Mouse (Mus musculus) kidney, postnatal 14 days (tissue): Measurements from ENCODE around the gene Hipk3.
A peak's percentile ranks its signal among the peaks of the same experiment; 100 is the strongest.

Experiments
- DNase-seq: peaks from one replicate; pipeline ENCODE4 v3.0.0; 2022; ENCODE audit warnings: mixed read lengths

Gene Hipk3

DNA sequence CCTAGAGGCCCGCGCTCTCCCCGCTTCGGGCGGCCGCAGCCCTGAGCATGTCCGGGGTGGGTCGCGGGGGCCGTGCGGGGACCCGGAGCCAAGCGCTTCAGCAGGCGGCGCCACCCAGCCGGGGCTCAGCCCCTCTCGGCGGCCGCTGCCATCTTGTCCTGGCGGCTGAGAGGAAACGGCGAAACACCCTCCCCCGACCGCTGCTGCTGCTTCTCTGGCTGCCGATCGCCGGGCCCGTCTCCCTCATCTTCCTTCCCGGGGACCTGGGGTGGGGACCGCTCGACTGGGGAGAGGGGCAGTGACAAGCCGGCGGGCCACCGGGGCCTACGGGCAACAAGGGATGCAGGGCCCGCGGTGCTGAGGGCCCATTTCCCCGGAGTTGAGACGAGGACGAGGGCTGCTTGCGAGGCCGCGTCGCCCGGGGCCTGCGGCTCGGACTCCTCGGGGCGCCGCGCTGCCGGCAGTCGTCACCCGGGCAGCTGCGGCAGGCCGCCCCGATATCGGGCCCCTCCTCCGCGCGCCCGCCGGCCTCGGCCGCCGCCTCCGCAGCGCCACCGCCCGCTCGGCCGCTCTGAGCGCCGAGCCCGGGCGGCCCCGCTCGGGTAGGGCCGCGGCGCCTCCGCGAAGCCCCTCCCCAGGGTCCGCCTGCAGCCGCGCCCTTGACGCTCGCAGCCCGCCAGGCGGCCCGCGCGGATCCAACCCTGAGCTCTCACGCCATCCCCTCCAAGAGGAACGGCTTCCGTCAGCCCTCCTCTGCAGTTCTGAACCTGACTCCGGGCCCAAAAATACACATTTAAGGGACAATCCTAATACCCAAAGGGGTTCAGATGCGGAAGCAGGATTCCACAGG is at the start of gene Hipk3:
Gene Hipk3 (minus strand): TSS at position 496 of the 850 bp plus-strand sequence.
- peak; percentile 92 for DNase-seq

DNA sequence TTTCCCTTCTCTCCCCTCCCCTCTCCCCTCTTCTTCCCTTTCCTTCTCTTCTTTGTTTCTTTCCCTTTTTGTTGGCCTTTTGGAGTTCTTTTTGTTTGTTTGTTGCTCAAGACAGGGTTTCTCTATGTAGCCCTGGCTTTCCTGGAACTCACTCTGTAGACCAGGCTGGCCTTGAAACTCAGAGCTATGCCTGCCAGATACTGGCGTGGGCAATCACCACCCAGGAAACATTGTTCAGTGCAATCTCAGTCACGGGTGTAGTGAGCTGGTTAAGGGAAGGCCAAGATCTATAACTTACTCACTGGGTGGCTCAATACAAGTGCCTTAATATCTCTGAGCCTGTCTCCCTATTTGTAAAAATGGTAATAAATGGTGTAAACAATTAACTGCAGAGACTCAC is 46.0 kb upstream of the Hipk3 start:
- DNase-seq = no peak

DNA sequence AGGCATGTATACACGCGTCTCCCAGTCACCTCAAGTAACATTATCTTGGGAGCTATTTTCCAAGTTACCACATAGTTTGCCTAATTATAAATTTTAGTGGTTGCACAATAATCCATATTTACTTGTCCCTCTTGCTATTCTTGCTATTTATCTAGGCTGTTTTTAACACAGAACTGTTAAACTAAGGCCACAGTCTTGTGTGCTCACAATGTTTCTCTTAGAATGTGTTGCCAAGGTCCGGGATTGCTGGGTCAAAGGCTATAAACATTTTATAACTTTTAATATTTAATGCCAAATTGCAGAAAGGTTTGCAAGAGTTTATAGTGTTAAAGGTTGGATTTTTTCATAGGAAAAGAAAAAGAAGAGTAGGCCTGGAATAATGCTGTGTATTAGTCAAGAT is 40.5 kb upstream of the Hipk3 start:
- peak; percentile 24 for DNase-seq

DNA sequence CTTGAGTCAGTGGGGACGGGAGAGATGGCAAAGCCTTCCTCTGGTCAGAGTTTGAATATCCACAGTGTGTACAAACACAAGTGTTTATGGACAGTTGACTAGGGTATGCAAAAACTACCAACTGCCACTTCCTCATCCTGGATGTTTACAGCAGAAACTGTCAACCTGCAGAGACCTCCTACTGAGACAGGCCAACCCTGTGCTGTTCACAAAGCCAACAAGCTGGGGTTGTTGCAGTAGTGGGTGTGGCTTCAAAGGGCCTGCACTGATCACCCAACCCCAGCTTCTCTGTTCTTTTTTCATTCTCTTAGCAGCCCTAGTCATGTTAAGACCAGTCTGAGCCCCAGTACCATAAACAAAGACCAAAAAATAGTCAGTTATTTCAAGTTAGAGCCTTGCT is 38.3 kb upstream of the Hipk3 start:
- no peak for DNase-seq

DNA sequence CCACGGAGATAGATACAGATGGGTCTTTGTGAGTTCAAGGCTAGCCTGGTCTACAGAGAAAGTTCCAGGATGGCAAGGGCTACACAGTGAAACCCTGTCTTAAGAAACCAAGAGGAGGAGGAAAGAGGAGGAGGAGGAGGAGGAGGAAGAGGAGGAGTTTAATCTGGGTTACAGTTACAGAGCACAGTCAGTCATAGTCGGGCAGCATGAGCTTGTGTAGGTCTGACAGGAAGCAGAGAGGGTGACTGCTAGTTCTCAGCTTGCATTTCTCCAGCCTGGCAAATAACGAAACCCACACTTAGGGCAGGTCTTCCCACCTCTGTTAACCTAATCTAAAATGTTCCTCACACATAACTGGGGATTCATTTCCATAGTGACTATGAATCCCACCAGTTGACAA is 32.3 kb upstream of the Hipk3 start:
- DNase-seq = no peak

DNA sequence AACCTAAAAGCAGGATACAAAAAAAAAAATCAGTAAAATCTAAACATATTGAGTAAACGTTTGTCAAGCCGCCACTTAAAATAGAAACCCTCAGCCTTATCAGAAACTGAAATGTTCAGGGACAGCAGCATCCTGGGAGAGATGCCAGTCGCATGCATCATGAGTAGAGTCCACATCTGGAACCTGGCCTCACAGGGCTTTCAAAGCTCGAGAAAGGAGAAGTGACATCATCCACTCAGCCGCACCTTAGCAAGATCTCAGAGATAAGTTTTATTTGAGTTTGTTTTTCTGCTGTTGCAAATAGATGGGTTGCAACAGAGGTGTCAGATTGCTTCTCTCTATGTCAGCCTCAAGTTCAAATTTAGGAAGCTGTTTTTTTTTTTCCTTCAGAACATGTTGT is 31.3 kb upstream of the Hipk3 start:
- DNase-seq = no peak

DNA sequence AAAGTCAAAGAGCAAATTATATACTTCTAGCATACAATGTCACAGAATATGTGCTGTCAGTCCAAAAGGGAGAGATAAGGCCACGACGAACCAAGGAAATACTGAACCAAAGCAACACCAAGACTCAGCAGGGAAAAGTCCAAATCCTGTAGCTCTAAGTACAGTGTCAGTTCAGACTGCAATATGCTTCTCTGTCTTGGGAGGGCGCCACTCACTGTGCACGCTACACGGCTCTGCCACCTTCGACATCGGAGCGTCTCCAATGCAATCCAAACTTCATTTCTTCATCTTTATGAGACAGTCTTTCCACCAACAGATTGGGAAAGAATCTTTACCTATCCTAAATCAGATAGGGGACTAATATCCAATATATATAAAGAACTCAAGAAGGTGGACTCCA is 17.4 kb upstream of the Hipk3 start:
- no peak for DNase-seq

DNA sequence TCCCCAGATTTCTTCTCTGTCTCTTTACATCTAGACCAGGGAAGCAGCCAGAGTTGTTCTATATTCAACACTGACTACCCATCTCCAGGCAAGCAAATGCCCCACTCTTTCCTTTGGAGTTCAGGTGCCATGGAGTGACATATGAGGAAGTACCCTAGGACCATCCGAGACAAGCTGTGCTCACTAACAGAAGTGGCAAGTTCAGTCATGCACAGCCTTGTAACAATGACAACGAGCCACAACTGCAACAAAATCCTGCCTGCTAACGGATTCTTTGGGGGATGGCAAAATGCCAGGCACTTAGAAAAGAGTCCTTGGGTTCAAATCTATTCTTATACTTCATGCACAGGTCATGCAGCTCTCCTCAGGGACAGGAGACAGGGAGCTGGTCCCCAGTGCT is 8.1 kb upstream of the Hipk3 start:
- DNase-seq = no peak

DNA sequence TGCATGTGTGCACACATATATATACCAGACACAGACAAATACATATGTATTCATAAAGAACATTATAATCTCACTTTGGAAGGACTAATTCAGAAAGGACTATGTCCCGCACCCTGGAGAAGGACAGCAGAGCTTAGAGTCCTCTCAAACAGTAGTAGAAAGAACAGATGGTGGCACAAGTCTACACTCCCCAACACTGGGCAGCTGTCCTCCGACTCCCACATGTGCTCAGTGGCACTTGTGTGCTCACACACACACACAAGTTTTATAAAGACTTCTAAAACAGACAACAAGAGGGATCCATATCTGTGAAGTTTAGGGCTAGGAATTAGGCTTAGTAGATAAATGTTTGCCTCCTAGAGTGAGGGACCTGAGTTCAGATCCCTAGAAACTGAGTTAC is 6.8 kb upstream of the Hipk3 start:
- no peak for DNase-seq

DNA sequence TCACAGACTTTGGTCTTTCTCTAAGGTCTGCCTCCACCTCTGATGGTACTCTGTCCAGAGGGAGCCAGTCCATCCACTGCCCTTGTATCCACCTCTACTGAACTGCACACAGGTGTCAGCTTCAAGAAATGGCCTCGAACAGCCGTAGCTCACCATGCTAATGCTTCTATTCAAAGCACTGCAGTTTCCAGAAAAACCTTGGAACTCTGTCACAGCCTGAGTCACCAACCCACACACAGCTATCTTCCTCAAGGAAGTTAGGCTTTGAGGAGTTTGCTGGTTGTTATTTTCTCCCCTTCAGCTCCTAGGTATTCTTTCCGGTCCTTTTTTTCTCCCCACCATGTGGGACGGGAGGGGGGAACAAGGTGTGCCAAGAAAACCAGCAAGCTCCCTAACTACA is 3.5 kb upstream of the Hipk3 start:
- no peak for DNase-seq

DNA sequence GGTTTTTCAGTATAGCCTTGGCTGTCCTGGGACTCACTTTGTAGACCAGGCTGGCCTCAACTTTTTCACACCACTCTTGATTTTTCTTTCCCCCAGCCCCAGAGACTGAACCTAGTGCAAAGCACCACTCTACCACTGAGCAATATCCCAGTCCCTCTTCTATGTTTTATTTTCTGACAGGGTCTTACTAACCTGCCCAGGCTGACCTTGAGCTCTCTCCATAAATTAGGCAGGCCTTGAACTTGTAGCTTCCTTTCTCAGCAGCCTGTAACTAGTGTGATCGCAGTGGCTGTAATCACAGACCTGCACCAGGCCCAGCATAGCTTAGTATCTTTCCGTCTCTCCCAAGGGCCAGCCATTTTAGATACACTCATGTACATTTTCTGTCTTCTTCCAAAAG is 3.0 kb upstream of the Hipk3 start:
- no peak for DNase-seq

DNA sequence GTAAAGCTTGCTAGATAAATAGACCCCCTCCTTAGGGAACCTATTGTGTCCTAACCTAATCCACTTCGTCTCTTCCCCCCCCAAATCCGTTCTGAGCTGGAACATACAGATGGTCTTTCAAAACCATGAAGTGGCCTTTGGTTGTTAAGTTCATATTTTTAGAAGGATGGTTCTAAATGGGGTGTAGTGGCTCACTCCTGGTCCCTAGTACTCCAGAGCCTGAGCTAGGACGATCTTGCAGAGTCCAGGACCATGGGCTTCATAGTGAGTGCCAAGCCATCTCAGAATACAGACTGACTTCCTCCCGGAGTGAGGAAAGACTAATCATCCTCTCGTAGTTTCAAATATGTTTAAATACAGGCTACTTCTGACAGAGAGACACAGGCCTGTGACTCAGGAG is 2.0 kb upstream of the Hipk3 start:
- no peak for DNase-seq

DNA sequence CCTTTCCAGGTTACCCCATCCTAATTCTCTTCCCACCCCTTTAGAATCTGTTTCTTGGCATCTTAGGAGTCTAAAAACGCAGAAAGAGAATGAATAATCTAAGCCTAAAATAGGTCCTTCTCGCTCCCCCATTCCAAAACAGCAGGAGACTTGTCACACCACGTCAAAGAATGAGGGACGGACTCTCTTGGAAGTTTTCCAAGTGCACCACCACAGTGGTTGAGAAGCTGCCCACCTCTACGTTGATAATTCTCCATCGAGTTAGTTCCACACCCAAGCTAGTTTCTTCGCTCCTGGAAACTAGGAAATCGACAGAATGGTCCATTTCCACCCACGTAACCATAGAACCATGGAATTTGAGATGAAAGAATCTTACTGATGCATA is 547 bp upstream of the Hipk3 start:
- peak; percentile 21 for DNase-seq

DNA sequence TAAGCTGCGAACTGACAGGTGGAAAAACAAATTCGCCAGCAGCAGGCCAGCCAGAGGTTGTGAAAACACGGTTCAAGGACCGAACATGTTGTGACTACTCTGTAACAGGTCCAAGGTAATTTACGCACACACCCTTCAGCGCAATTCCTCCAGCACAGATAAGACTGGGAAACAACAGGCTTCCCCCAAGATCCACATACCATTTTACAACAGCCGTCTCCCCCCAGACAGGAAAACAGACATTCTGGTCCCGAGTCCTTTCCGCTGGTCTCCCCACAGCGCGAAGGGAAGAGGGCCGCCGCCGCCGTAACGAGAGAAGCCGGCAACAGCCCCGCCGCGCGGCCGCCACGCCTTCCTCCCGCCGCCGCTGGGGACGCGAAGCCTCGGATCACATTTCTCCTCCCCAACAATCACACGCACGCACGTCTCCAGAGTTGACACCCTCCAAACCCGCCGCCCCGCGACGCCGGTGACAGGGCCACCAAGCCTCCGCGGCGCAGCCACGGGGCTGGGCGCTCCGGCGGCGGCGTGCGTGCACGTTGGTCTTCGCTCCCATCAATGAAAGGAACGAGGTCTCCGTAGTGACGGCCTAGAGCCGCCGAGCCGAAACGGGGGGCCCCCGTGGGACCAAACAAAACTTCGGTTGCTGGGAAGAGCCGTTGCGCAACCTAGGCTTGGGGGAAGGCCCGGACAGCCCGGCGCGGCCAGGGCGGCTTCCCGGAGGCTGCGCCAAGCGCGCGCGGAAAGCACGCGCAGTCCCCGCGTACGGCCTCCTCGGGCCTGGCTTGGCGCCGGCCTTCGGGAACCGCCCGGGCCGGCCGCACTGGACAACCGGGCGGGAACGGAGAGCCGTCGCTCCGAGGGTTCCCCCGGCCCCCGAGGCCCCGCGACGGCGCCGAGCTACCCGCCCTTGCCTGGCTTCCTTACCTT is 960 bp downstream of the Hipk3 start:
- peak; percentile 87 for DNase-seq

DNA sequence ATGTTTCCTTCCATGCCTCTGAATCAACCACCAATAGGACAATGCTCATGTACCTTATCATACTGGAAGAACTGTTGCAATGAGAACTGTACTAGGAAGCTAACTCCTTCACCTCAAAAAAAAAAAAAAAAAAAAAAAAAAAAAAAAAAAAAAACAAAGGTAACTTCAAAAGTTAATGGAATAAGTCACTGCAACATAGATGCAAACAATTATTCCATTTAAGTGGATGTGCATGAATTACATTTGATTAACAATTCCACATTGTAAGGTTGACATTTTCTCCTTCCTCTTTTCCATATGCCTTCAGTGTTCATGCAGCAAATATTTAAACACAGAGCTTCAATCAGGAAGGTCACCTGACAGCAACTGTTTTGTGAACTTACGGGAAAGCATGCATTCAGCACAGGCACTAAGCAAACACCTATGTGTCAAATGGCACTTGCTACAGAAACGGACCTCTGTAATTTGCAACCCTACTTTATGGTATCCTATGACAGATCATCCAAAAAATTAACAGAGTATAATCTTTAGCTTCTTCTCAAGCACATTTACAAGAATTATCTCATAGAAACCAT is 2.9 kb downstream of the Hipk3 start:
- DNase-seq = no peak

DNA sequence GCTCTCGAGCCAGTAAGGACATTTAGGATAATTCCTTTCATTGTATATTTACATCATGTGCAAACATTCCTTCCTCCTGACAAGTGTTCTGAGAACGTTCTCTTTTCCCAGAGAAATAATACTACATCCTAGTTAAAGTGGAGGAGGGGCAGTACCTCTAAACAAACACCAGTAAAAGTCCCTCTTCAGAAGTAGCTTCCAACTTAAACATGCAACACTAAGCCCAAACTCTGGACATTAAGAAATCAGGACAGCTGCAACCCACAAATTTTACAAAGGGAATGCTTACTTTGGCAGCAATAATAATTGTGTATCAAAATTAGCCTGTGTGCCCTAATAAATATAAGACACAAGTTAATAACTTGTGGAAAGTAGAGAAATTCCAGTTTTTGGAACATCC is 3.5 kb downstream of the Hipk3 start:
- no peak for DNase-seq

DNA sequence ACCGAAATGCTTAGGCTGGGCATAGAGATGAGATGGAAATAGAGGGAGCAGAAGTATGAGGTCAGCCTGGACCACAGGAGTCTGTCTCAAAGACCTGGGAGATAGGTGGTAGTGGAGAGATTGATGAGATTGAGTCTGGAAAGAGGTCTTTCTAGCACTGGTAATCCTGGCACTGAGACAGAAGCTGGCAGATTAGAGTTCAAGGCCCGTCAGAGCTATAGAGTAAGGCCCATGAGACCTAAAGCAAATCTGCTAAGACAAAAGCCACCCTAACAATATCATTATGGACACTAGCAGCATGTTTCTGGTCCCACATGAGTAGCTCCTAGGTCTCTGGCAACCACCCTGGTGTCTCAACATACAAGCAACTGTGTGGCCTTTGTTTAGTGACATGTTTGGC is 4.4 kb downstream of the Hipk3 start:
- DNase-seq = no peak

DNA sequence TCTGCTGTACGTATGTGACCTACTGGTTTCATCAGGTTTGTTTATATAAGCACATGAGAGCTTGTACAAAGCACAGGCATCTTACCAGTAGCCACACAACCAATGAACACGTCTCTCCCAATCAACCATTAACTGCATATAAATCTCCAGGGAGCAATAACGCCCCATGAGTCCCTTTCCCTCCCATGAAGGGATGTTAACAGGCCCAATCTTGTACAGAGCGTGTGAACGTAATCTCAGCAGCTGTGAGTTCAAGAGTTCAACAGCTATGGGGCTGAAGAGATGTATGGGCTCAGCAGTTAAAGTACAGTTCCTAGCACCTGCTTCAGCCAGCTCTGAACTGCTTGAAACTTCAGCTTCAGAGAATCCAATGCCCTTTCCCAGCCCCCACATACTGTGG is 9.8 kb downstream of the Hipk3 start:
- no peak for DNase-seq

DNA sequence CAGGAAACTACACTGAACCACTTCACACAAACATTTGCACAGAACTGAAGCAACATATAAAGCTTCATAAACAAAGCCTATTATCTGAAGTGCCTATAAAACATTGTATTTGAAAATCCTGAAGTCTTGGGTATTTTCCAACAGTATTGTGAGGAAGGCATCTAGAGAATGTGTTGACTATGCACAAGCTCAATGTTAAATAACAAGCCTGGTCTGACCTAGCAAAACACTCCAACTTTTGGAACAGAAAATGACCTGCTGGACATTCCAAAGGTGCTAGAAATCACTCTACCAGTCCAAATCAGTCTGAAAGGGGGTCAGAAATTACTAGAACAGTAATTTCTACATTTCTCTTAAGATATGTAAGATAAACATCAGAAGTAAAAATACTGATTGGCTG is 12.1 kb downstream of the Hipk3 start:
- DNase-seq = peak; percentile 57

DNA sequence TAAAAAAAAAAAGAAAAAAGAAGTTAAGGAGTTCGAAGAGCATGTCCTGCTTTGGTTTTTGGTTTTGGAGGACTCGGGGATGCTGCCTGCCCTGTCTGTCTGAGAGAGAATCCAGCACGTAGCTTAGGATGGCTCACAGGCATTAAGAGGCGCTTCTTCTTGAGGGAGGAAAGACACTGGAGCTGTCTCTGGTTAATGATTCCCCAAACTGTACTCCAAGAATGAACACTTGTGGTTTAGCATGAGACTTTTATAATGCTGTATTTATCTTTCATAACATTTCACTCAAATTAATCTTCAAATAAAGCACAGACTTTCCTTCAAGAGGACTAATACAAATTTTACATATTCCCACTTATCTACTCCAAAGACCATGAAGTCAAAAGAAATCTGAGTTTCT is 15.2 kb downstream of the Hipk3 start:
- no peak for DNase-seq

DNA sequence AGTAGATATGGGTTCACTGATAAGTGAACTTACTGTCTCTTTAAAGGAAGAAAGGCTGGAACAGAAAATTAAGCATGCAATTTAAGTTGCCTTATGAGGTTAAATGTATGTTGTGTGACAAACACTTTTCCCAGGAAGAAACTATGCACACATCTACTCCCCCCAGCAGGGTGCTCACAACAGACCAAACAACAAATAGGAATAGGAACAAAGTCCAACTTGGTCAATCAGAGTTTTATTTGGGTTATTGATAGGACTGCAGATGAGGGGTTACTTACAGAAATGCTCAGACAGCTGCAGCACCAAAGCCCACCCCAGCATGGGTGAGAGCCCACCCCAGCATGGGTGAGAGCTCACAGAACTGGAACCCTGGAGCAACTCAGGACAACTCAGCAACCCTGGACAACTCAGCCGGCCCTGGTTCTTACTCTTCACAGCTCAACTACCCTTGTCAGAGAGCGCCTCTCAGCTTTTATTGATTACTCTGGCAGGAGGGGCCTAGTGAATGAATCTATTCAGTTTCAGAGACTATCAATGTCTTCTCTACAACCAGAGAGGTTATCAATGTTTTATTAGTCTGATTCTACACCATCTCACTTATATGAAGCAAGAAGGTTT is 16.7 kb downstream of the Hipk3 start:
- DNase-seq = no peak

DNA sequence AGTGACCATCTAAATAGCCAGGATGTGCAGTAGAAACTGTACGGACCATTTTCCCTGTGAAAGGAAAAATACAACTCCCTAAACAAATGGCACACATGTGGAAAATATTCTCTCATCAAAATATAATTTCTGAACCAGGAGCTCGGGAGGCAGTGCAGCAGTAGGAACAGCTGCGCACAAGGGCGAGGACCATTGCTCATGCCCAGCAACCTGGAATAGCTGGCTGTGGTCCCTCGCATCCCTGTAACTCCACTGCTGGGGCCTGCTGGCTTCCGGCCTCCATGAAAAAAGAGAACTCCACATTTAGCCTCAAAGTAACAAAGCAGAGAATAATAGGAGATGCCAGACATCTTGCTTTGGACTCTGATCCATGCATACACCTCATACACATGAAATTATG is 22.2 kb downstream of the Hipk3 start:
- DNase-seq = no peak

DNA sequence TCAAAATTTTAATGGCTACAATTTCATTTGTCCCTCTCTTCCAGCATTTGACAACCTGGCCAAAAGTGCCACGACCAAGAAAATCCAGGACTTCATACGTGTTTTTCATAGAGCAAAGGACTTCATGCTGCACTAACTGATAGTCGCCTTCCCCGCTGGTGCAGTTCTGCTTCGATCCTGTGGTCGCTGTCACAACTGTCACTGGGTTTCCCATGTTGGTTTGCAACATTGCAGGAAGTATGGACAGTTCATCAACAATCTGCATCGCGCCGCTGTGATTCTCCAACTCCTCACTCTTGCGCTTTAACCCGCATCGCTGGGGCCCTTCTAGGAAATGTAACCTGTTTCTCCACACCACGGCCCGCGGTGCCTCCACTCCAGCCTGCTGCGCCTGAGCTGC is 23.1 kb downstream of the Hipk3 start:
- DNase-seq = no peak
